In genomic region chr9:102746753-102747152, GRCm38 (mm10) we compare ENCODE assay signal across 15 mouse cellular contexts. TPM values are rescaled to one million over a fixed set of nuclear protein-coding genes. Genes with fewer than 3 reads are reported as not detected.
DNase-seq lines count a peak whose midpoint lies in the region; ATAC-seq lines count a peak whose summit lies in the region.
"Had no signal": no experiment of that assay in that cellular context is flagged by ENCODE, and none has a peak within 500 bp of the region (broad histone marks: within the 10 kb centered on the region; RNA-seq: fewer than 3 reads in every experiment).

No protein-coding gene starts in this region.

- no peaks in the 10 kb centered on the region for H3K4me1 ChIP-seq in hindbrain, embryonic 16.5 days (ENCODE audit: control insufficient read depth, insufficient read depth, low read depth, low read length)
- H3K4me1 ChIP-seq: heart, embryonic 15.5 days; megakaryocyte, embryonic 14.5 days; neural tube, embryonic 15.5 days had no signal

- no peak overlapping the region for H3K9ac ChIP-seq in hindbrain, embryonic 16.5 days (ENCODE audit: low read depth, low read length)
- H3K9ac ChIP-seq: forebrain, postnatal 0 days; heart, embryonic 15.5 days; limb, embryonic 12.5 days; neural tube, embryonic 15.5 days had no signal

- 66% methylated on average over 5 of the region's 5 CpGs for WGBS in hindbrain, embryonic 16.5 days

- no peak overlapping the region for H3K4me2 ChIP-seq in hindbrain, embryonic 16.5 days (ENCODE audit: low read length)
- H3K4me2 ChIP-seq: heart, embryonic 15.5 days; limb, embryonic 12.5 days; neural tube, embryonic 15.5 days had no signal

- no peaks in the 10 kb centered on the region for H3K9me3 ChIP-seq in hindbrain, embryonic 16.5 days (ENCODE audit: control insufficient read depth, low read length)
- H3K9me3 ChIP-seq: heart, embryonic 15.5 days; limb, embryonic 12.5 days; megakaryocyte, embryonic 14.5 days; neural tube, embryonic 15.5 days had no signal

- DNase-seq in heart, adult 11 months, result peak; percentile 98
- no peak for DNase-seq in heart, postnatal 4 days
- DNase-seq in NIH3T3 (ENCODE audit: low read depth), result peak; percentile 50
- DNase-seq in fibroblast of lung, adult 2 months (ENCODE audit: low read depth), result peak; percentile 72
- peak; percentile 73 for DNase-seq in kidney, postnatal 14 days
- no peak for DNase-seq in embryo, embryonic 11 days
- DNase-seq: cerebellum, postnatal 36 days; forebrain, postnatal 0 days; thymus, postnatal 36 days had no signal

- H3K36me3 ChIP-seq in hindbrain, embryonic 16.5 days (ENCODE audit: control insufficient read depth, insufficient read depth, low read length), result no peaks in the 10 kb centered on the region
- H3K36me3 ChIP-seq: heart, embryonic 15.5 days; limb, embryonic 12.5 days; neural tube, embryonic 15.5 days had no signal

- no peak for ATAC-seq in hindbrain, embryonic 16.5 days
- ATAC-seq in erythroid progenitor cell, adult 5-6 weeks (replicated peaks; ENCODE audit: low FRiP score, poor library complexity, severe bottlenecking), result no peak
- ATAC-seq: forebrain, postnatal 0 days had no signal

- H3K4me3 ChIP-seq in hindbrain, embryonic 16.5 days (ENCODE audit: low read length), result no peak overlapping the region
- H3K4me3 ChIP-seq: heart, embryonic 15.5 days; limb, embryonic 12.5 days; megakaryocyte, embryonic 14.5 days; neural tube, embryonic 15.5 days had no signal

- H3K27me3 ChIP-seq in hindbrain, embryonic 16.5 days (replicated peaks; ENCODE audit: control insufficient read depth, insufficient read depth, low read length), result no peaks in the 10 kb centered on the region
- H3K27me3 ChIP-seq: heart, embryonic 15.5 days; limb, embryonic 12.5 days; neural tube, embryonic 15.5 days had no signal

- H3K27ac ChIP-seq in hindbrain, embryonic 16.5 days (ENCODE audit: low read depth, low read length), result no peak overlapping the region
- H3K27ac ChIP-seq: heart, embryonic 15.5 days; limb, embryonic 12.5 days; neural tube, embryonic 15.5 days had no signal

RNA-seq across cellular contexts. Expression of gene Amotl2, which starts 30.3 kb away (rescaled TPM):
- total RNA-seq in heart, postnatal 4 days (2021), result 10 to 100 TPM; 90.0 to 91.6 TPM
- polyA plus RNA-seq in hindbrain, embryonic 16.5 days (2015; fragmentation: Nextera tagmentation; extraction: Ambion mirVana), result 40.7 and 47.5 TPM in 2 replicates
- total RNA-seq in erythroid progenitor cell, adult 5-6 weeks (2015; ENCODE audit: low replicate concordance), result not detected in 2 replicates
- total RNA-seq in erythroid progenitor cell, adult 5-6 weeks (2017; ENCODE audit: low replicate concordance), result 0.39 and 11.4 TPM in 2 replicates

Comparison
In these comparisons a context has a peak if more than half of its experiments do, and no peak if none do; other contexts are left out.
1. DNase-seq: peak in heart, adult 11 months (single experiment), NIH3T3 (single experiment), fibroblast of lung, adult 2 months (single experiment) and kidney, postnatal 14 days (single experiment); none in heart, postnatal 4 days (single experiment) and embryo, embryonic 11 days (single experiment).
2. RNA of gene Amotl2, which starts 30.3 kb away (total RNA-seq): 90.0 to 91.6 TPM in heart, postnatal 4 days; 0.39 to 11.4 TPM in erythroid progenitor cell, adult 5-6 weeks; every median in the first group is over 4 times any median in the second.